Mouse (Mus musculus): ENCODE data around the gene Dennd5b. TPM values are rescaled to one million over a fixed set of nuclear protein-coding genes. Genes with fewer than 3 reads are reported as not detected.

Dennd5b gene
- polyA plus RNA-seq, 1 experiment from 2014 or later: 5.9 TPM

GRCm38 (mm10) chr6:149103451-149103850 is 2.0 kb upstream of the Dennd5b start:
- no peak for ATAC-seq (ENCODE audit: low FRiP score, low TSS enrichment)
- no peaks in the 10 kb centered on the region for H3K9me3 ChIP-seq (ENCODE audit: low read length)
- no peaks in the 10 kb centered on the region for H3K36me3 ChIP-seq (ENCODE audit: insufficient read depth, low read length)
- 93% methylated on average over 1 of the region's 1 CpGs for WGBS
- H3K9ac ChIP-seq (replicated peaks; ENCODE audit: low read length): no peak overlapping the region
- H3K27me3 ChIP-seq (ENCODE audit: insufficient read depth, low read length): no peaks in the 10 kb centered on the region
- H3K4me2 ChIP-seq (replicated peaks; ENCODE audit: low read depth, low read length): no peak overlapping the region
- no peak overlapping the region for H3K4me3 ChIP-seq (ENCODE audit: low read length)
- H3K4me1 ChIP-seq (ENCODE audit: insufficient read depth, low read length): 0 out of 2 replicates have a peak, but pooled peaks cover 5% of the 10 kb centered on the region
- no peak overlapping the region for H3K27ac ChIP-seq (ENCODE audit: low read length)

- Histone ChIP-seq H3K36me3 (ENCODE audit: insufficient read depth, low read length) (no peaks in the 10 kb centered on the region), H3K4me1 (ENCODE audit: insufficient read depth, low read length) (0 out of 2 replicates have a peak, but pooled peaks cover 5% of the 10 kb centered on the region), H3K4me2 (replicated peaks; ENCODE audit: low read depth, low read length) (peak overlapping the region; percentile 81), H3K9me3 (ENCODE audit: low read length) (no peaks in the 10 kb centered on the region), H3K9ac (replicated peaks; ENCODE audit: low read length) (peak overlapping the region; percentile 88), H3K27me3 (ENCODE audit: insufficient read depth, low read length) (no peaks in the 10 kb centered on the region), H3K4me3 (ENCODE audit: low read length) (peak overlapping the region; percentile 73), H3K27ac (ENCODE audit: low read length) (peak overlapping the region; percentile 96; the same call in 1 of the 2 replicates)
- ATAC-seq (ENCODE audit: low FRiP score, low TSS enrichment): peak; percentile 37
- 12% methylated on average over 7 of the region's 7 CpGs for WGBS
These were observed 413 bp upstream of the Dennd5b start for GRCm38 (mm10) chr6:149101943-149102243.

- Histone ChIP-seq H3K9ac (replicated peaks; ENCODE audit: low read length) (peak overlapping the region; percentile 88), H3K27me3 (ENCODE audit: insufficient read depth, low read length) (no peaks in the 10 kb centered on the region), H3K27ac (ENCODE audit: low read length) (peak overlapping the region; percentile 96), H3K4me1 (ENCODE audit: insufficient read depth, low read length) (peaks cover 6% of the 10 kb centered on the region; the same call in 1 of the 2 replicates), H3K36me3 (ENCODE audit: insufficient read depth, low read length) (no peaks in the 10 kb centered on the region), H3K9me3 (ENCODE audit: low read length) (no peaks in the 10 kb centered on the region), H3K4me3 (ENCODE audit: low read length) (peak overlapping the region; percentile 73), H3K4me2 (replicated peaks; ENCODE audit: low read depth, low read length) (peak overlapping the region; percentile 81)
- ATAC-seq (ENCODE audit: low FRiP score, low TSS enrichment): peak; percentile 66
- 1% methylated on average over 52 of the region's 52 CpGs for WGBS
These were observed 1.1 kb downstream of the Dennd5b start for GRCm38 (mm10) chr6:149100174-149101075.

GRCm38 (mm10) chr6:149098993-149099392 is 2.5 kb downstream of the Dennd5b start:
- Histone ChIP-seq H3K9ac (replicated peaks; ENCODE audit: low read length) (no peak overlapping the region), H3K27me3 (ENCODE audit: insufficient read depth, low read length) (no peaks in the 10 kb centered on the region), H3K4me3 (ENCODE audit: low read length) (no peak overlapping the region), H3K4me1 (ENCODE audit: insufficient read depth, low read length) (peaks cover 12% of the 10 kb centered on the region; the same call in 1 of the 2 replicates), H3K4me2 (replicated peaks; ENCODE audit: low read depth, low read length) (no peak overlapping the region), H3K36me3 (ENCODE audit: insufficient read depth, low read length) (no peaks in the 10 kb centered on the region), H3K27ac (ENCODE audit: low read length) (no peak overlapping the region), H3K9me3 (ENCODE audit: low read length) (no peaks in the 10 kb centered on the region)
- ATAC-seq (ENCODE audit: low FRiP score, low TSS enrichment): no peak

- H3K36me3 ChIP-seq (ENCODE audit: insufficient read depth, low read length): no peaks in the 10 kb centered on the region
- H3K27ac ChIP-seq (ENCODE audit: low read length): no peak overlapping the region
- H3K9me3 ChIP-seq (ENCODE audit: low read length): no peaks in the 10 kb centered on the region
- H3K4me3 ChIP-seq (ENCODE audit: low read length): no peak overlapping the region
- H3K4me1 ChIP-seq (ENCODE audit: insufficient read depth, low read length): peaks cover 16% of the 10 kb centered on the region
- no peak overlapping the region for H3K4me2 ChIP-seq (replicated peaks; ENCODE audit: low read depth, low read length)
- no peaks in the 10 kb centered on the region for H3K27me3 ChIP-seq (ENCODE audit: insufficient read depth, low read length)
- ATAC-seq (ENCODE audit: low FRiP score, low TSS enrichment): no peak
- H3K9ac ChIP-seq (replicated peaks; ENCODE audit: low read length): no peak overlapping the region
- WGBS: 94% methylated on average over 1 of the region's 1 CpGs
These were observed 4.2 kb downstream of the Dennd5b start for GRCm38 (mm10) chr6:149097276-149097675.

- H3K9me3 ChIP-seq (ENCODE audit: low read length): no peaks in the 10 kb centered on the region
- H3K9ac ChIP-seq (replicated peaks; ENCODE audit: low read length): no peak overlapping the region
- H3K4me1 ChIP-seq (ENCODE audit: insufficient read depth, low read length): peaks cover 11% of the 10 kb centered on the region
- WGBS: 77% methylated on average over 2 of the region's 2 CpGs
- no peak for ATAC-seq (ENCODE audit: low FRiP score, low TSS enrichment)
- no peak overlapping the region for H3K27ac ChIP-seq (ENCODE audit: low read length)
- no peak overlapping the region for H3K4me2 ChIP-seq (replicated peaks; ENCODE audit: low read depth, low read length)
- H3K27me3 ChIP-seq (ENCODE audit: insufficient read depth, low read length): no peaks in the 10 kb centered on the region
- no peak overlapping the region for H3K4me3 ChIP-seq (ENCODE audit: low read length)
- H3K36me3 ChIP-seq (ENCODE audit: insufficient read depth, low read length): no peaks in the 10 kb centered on the region
These were observed 5.2 kb downstream of the Dennd5b start for GRCm38 (mm10) chr6:149096233-149096632.

- 66% methylated on average over 6 of the region's 6 CpGs for WGBS
- Histone ChIP-seq H3K4me2 (replicated peaks; ENCODE audit: low read depth, low read length) (no peak overlapping the region), H3K9ac (replicated peaks; ENCODE audit: low read length) (no peak overlapping the region), H3K4me3 (ENCODE audit: low read length) (no peak overlapping the region), H3K27me3 (ENCODE audit: insufficient read depth, low read length) (no peaks in the 10 kb centered on the region), H3K4me1 (ENCODE audit: insufficient read depth, low read length) (peaks cover 11% of the 10 kb centered on the region), H3K27ac (ENCODE audit: low read length) (no peak overlapping the region), H3K36me3 (ENCODE audit: insufficient read depth, low read length) (no peaks in the 10 kb centered on the region), H3K9me3 (ENCODE audit: low read length) (no peaks in the 10 kb centered on the region)
- ATAC-seq (ENCODE audit: low FRiP score, low TSS enrichment): no peak
These were observed 6.1 kb downstream of the Dennd5b start for GRCm38 (mm10) chr6:149095389-149095788.

- no peaks in the 10 kb centered on the region for H3K27me3 ChIP-seq (ENCODE audit: insufficient read depth, low read length)
- no peak for ATAC-seq (ENCODE audit: low FRiP score, low TSS enrichment)
- H3K36me3 ChIP-seq (ENCODE audit: insufficient read depth, low read length): no peaks in the 10 kb centered on the region
- no peaks in the 10 kb centered on the region for H3K9me3 ChIP-seq (ENCODE audit: low read length)
- H3K4me3 ChIP-seq (ENCODE audit: low read length): no peak overlapping the region
- 62% methylated on average over 1 of the region's 1 CpGs for WGBS
- peaks cover 11% of the 10 kb centered on the region for H3K4me1 ChIP-seq (ENCODE audit: insufficient read depth, low read length)
- no peak overlapping the region for H3K27ac ChIP-seq (ENCODE audit: low read length)
- no peak overlapping the region for H3K9ac ChIP-seq (replicated peaks; ENCODE audit: low read length)
- H3K4me2 ChIP-seq (replicated peaks; ENCODE audit: low read depth, low read length): no peak overlapping the region
These were observed 6.9 kb downstream of the Dennd5b start for GRCm38 (mm10) chr6:149094555-149094954.

- H3K27me3 ChIP-seq (ENCODE audit: insufficient read depth, low read length): no peaks in the 10 kb centered on the region
- H3K4me2 ChIP-seq (replicated peaks; ENCODE audit: low read depth, low read length): 0 out of 2 replicates have a peak overlapping the region, but pooled peaks have one; percentile 21
- no peaks in the 10 kb centered on the region for H3K36me3 ChIP-seq (ENCODE audit: insufficient read depth, low read length)
- peak; percentile 89 for ATAC-seq (ENCODE audit: low FRiP score, low TSS enrichment)
- 5% methylated on average over 5 of the region's 5 CpGs for WGBS
- no peak overlapping the region for H3K9ac ChIP-seq (replicated peaks; ENCODE audit: low read length)
- peak overlapping the region; percentile 65; the same call in 1 of the 2 replicates for H3K27ac ChIP-seq (ENCODE audit: low read length)
- H3K4me1 ChIP-seq (ENCODE audit: insufficient read depth, low read length): peaks cover 11% of the 10 kb centered on the region
- H3K4me3 ChIP-seq (ENCODE audit: low read length): no peak overlapping the region
- H3K9me3 ChIP-seq (ENCODE audit: low read length): no peaks in the 10 kb centered on the region
These were observed 8.0 kb downstream of the Dennd5b start for GRCm38 (mm10) chr6:149093465-149093864.

- no peak overlapping the region for H3K9ac ChIP-seq (replicated peaks; ENCODE audit: low read length)
- peaks cover 11% of the 10 kb centered on the region for H3K4me1 ChIP-seq (ENCODE audit: insufficient read depth, low read length)
- H3K4me2 ChIP-seq (replicated peaks; ENCODE audit: low read depth, low read length): no peak overlapping the region
- no peaks in the 10 kb centered on the region for H3K27me3 ChIP-seq (ENCODE audit: insufficient read depth, low read length)
- no peak for ATAC-seq (ENCODE audit: low FRiP score, low TSS enrichment)
- H3K9me3 ChIP-seq (ENCODE audit: low read length): no peaks in the 10 kb centered on the region
- H3K4me3 ChIP-seq (ENCODE audit: low read length): no peak overlapping the region
- 95% methylated on average over 6 of the region's 6 CpGs for WGBS
- no peaks in the 10 kb centered on the region for H3K36me3 ChIP-seq (ENCODE audit: insufficient read depth, low read length)
- H3K27ac ChIP-seq (ENCODE audit: low read length): no peak overlapping the region
These were observed 9.1 kb downstream of the Dennd5b start for GRCm38 (mm10) chr6:149092406-149092805.

Measured in kidney, embryonic 16.5 days (tissue).